Mouse (Mus musculus): Measurements from ENCODE around the gene Aars2. TPM values are rescaled to one million over a fixed set of nuclear protein-coding genes. Genes with fewer than 3 reads are reported as not detected.

The Aars2 gene
- polyA plus RNA-seq, 2 experiments, result 3.3 to 4.6 TPM

DNA sequence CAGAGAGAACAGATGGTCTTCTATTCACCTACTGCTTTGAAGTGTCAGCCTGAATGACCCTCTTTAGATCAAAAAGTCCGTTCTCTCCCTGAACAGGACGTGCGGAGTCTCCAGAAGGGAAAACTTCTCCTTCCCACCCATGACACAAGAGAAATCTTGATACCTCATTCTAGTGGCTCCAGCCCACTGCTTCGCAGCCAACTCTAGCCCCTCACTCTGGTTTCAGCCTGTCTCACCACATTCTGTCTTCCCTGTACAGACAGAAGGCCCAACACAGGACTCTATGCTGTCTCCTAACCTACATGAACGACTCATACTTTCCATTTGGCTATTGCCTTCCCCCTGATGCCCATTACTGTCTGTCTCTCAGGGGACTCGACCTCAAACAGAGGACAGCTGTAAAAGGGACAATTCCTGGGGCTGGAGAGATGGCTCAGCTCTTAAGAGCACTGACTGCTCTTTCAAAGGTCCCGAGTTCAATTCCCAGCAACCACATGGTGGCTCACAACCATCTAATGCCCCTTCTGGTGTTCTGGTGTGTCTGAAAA, 44.7 kb downstream of the Aars2 start:
- 47% methylated on average over 7 of the region's 7 CpGs for WGBS (ENCODE audit: insufficient replicate concordance)
- Histone ChIP-seq H3K4me2 (ENCODE audit: low read depth) (no peak overlapping the region), H3K4me1 (replicated peaks; ENCODE audit: control insufficient read depth in 2 of 2, insufficient read depth in 2 of 2, low read length in 1 of 2) (peaks cover 0 to 7% of the 10 kb centered on the region in 2 experiments; a peak in 2 of 4 replicates), H3K36me3 (replicated peaks; ENCODE audit: control insufficient read depth, insufficient read depth, low read depth) (no peaks in the 10 kb centered on the region), H3K27ac (no peak overlapping the region), H3K9ac (replicated peaks) (no peak overlapping the region), H3K4me3 (ENCODE audit: insufficient read depth in 1 of 2, low read depth in 2 of 2, low read length in 2 of 2) (no peak overlapping the region), H3K27me3 (ENCODE audit: control insufficient read depth, insufficient read depth, low read length) (peaks cover 60% of the 10 kb centered on the region), H3K9me3 (ENCODE audit: control insufficient read depth, low read length) (no peaks in the 10 kb centered on the region)
- no peak for ATAC-seq (ENCODE audit: insufficient read depth)
- DNase-seq (ENCODE audit: low read depth in 3 of 3, low spot score in 3 of 3), result no peak
- TF ChIP-seq EP300 (IDR thresholded peaks at IDR 0.05; ENCODE audit: low read depth), result no peak
- TF ChIP-seq CTCF (IDR thresholded peaks at IDR 0.05; ENCODE audit: low read depth), result no peak

DNA sequence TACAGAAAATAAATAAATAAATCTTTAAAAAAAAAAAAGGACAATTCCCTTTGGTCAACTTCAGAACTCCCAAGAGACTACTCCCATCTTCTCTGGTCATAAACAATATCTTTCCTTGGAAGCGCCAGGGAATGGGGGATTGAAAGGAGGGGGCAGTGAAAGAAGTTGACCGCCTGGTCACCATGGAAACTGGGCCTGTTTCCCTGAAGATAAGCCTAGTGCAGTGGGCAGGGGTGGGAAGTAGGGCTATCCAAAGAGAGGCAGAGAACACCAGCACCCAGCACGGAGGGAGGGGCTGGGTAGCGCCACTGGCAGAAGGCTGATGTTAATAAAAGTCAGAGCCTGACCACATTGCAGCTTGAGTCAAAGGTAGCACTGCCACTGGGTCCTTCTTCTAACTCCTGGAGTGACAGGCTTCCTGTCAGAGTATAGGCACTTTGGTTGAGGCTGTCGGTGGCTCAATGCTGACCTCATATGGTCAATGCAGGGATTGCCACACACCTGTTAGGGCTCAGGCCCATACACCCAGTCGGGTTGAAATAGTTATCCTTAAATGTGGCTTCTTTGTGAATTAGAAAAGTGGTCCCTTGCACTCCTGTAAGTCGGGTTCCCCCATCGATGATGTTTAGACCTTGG, 45.3 kb downstream of the Aars2 start:
- Histone ChIP-seq H3K9ac (replicated peaks) (no peak overlapping the region), H3K4me3 (ENCODE audit: insufficient read depth in 1 of 2, low read depth in 2 of 2, low read length in 2 of 2) (no peak overlapping the region), H3K36me3 (replicated peaks; ENCODE audit: control insufficient read depth, insufficient read depth, low read depth) (no peaks in the 10 kb centered on the region), H3K4me2 (ENCODE audit: low read depth) (no peak overlapping the region), H3K4me1 (replicated peaks; ENCODE audit: control insufficient read depth in 2 of 2, insufficient read depth in 2 of 2, low read length in 1 of 2) (peaks cover 0 to 13% of the 10 kb centered on the region in 2 experiments; a peak in 3 of 4 replicates), H3K9me3 (ENCODE audit: control insufficient read depth, low read length) (no peaks in the 10 kb centered on the region), H3K27me3 (ENCODE audit: control insufficient read depth, insufficient read depth, low read length) (peaks cover 60% of the 10 kb centered on the region), H3K27ac (no peak overlapping the region)
- peak; percentile 90 for TF ChIP-seq CTCF (IDR thresholded peaks at IDR 0.05; ENCODE audit: low read depth)
- TF ChIP-seq EP300 (IDR thresholded peaks at IDR 0.05; ENCODE audit: low read depth), result no peak
- no peak for ATAC-seq (ENCODE audit: insufficient read depth)
- WGBS (ENCODE audit: insufficient replicate concordance), result 3% methylated on average over 8 of the region's 8 CpGs
- DNase-seq (ENCODE audit: low read depth in 3 of 3, low spot score in 3 of 3), result peak in 2 of 3 experiments; percentile 34 to 51

DNA sequence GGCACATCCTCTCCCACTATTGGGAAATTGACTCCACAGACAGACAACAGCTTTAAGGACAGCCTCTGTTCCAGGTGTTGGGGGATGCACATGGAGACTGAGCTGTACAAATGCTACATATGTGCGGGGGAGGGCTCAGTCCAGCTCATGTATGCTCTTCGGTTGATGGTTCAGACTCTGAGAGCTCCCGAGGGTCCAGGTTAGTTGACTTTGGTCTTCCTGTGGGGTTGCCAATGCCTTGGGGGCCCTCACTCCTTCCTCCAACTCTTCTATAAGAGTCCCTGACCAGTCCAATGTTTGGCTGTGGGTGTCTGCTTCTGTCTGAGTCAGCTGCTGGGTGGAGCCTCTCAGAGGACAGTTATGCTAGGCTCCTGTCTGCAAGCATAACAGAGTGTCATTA, 46.4 kb downstream of the Aars2 start:
- peaks cover 51% of the 10 kb centered on the region for H3K27me3 ChIP-seq (ENCODE audit: control insufficient read depth, insufficient read depth, low read length)
- WGBS (ENCODE audit: insufficient replicate concordance), result 66% methylated on average over 3 of the region's 3 CpGs

DNA sequence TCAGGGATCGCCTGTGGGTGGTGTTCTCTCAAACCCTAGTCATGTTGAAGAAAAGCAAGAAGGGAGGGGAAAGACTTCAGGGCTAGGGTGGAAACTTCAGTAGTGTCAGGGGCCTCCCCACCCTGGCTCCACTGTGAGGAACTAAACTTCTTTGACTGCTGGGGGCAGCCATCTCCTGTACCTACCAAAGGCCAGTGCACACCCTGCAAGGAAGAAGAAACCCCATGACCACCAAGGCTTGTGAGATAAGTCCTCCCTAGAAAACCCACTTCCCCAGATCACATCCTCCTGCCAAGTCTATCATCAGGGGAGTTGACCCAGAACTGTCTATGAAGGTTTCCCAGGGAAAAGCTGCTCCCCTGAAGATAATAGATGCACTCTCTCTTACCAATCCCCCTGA, 47.8 kb downstream of the Aars2 start:
- TF ChIP-seq EP300 (IDR thresholded peaks at IDR 0.05; ENCODE audit: low read depth) (no peak), CTCF (IDR thresholded peaks at IDR 0.05; ENCODE audit: low read depth) (no peak)
- Histone ChIP-seq H3K36me3 (replicated peaks; ENCODE audit: control insufficient read depth, insufficient read depth, low read depth) (no peaks in the 10 kb centered on the region), H3K4me2 (ENCODE audit: low read depth) (no peak overlapping the region), H3K9me3 (ENCODE audit: control insufficient read depth, low read length) (no peaks in the 10 kb centered on the region), H3K9ac (replicated peaks) (no peak overlapping the region), H3K4me3 (ENCODE audit: insufficient read depth in 1 of 2, low read depth in 2 of 2, low read length in 2 of 2) (no peak overlapping the region), H3K27ac (no peak overlapping the region), H3K27me3 (ENCODE audit: control insufficient read depth, insufficient read depth, low read length) (peaks cover 37% of the 10 kb centered on the region), H3K4me1 (replicated peaks; ENCODE audit: control insufficient read depth in 2 of 2, insufficient read depth in 2 of 2, low read length in 1 of 2) (peaks cover 0 to 13% of the 10 kb centered on the region in 2 experiments; a peak in 3 of 4 replicates)
- DNase-seq (ENCODE audit: low read depth in 3 of 3, low spot score in 3 of 3) (no peak), ATAC-seq (ENCODE audit: insufficient read depth) (no peak)
- 20% methylated on average over 1 of the region's 1 CpGs for WGBS (ENCODE audit: insufficient replicate concordance)

More for the DNA sequence above, 46.4 kb downstream of the Aars2 start:
- H3K36me3 ChIP-seq (replicated peaks; ENCODE audit: control insufficient read depth, insufficient read depth, low read depth), result no peaks in the 10 kb centered on the region
- no peaks in the 10 kb centered on the region for H3K9me3 ChIP-seq (ENCODE audit: control insufficient read depth, low read length)
- no peak overlapping the region for H3K27ac ChIP-seq
- ATAC-seq (ENCODE audit: insufficient read depth), result no peak
- no peak overlapping the region for H3K4me3 ChIP-seq (ENCODE audit: insufficient read depth in 1 of 2, low read depth in 2 of 2, low read length in 2 of 2)
- H3K9ac ChIP-seq (replicated peaks), result no peak overlapping the region
- DNase-seq (ENCODE audit: low read depth in 3 of 3, low spot score in 3 of 3), result no peak
- no peak overlapping the region for H3K4me2 ChIP-seq (ENCODE audit: low read depth)
- TF ChIP-seq EP300 (IDR thresholded peaks at IDR 0.05; ENCODE audit: low read depth) (no peak), CTCF (IDR thresholded peaks at IDR 0.05; ENCODE audit: low read depth) (no peak)
- peaks cover 0 to 13% of the 10 kb centered on the region in 2 experiments; a peak in 3 of 4 replicates for H3K4me1 ChIP-seq (replicated peaks; ENCODE audit: control insufficient read depth in 2 of 2, insufficient read depth in 2 of 2, low read length in 1 of 2)

DNA sequence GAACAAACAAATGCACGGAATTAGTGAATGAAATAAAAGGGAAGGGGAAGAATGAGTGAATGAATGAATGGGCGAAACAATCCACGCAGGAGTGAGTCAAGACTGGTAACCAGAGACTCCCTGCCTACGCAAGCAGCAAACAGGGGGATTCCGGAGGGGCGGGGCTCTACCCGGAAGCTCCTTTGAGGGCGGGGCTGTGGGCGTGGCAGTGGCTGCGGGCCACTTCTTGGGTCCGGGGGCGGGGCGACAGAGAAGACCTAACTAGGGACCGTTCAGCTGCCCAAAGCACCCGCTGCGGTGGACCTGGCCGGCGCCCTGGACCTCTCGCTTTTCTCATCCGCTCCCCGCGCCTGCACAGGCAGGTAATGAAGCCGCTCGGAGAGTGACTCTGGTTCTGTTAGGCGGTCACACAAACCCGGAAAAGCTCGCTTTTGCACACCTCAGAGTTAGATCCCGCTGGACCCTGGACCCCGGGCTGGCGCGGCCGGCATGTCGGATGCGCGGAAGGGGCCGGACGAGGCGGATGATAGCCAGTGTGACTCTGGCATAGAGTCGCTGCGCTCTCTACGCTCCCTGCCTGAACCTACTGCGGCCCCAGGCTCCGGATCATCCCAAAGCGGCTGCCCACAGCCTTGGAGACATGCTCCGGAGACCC, 48.9 kb downstream of the Aars2 start, which contains the start of gene Nfkbie:
Gene Nfkbie (plus strand): TSS at position 252 of the 655 bp plus-strand sequence.
- Histone ChIP-seq H3K4me1 (replicated peaks; ENCODE audit: control insufficient read depth in 2 of 2, insufficient read depth in 2 of 2, low read length in 1 of 2) (peaks cover 0 to 13% of the 10 kb centered on the region in 2 experiments; a peak in 3 of 4 replicates), H3K27me3 (ENCODE audit: control insufficient read depth, insufficient read depth, low read length) (peaks cover 26% of the 10 kb centered on the region), H3K27ac (no peak within 1 kb of the TSS), H3K9me3 (ENCODE audit: control insufficient read depth, low read length) (no peaks in the 10 kb centered on the region), H3K4me2 (ENCODE audit: low read depth) (peak within 1 kb of the TSS; percentile 87), H3K36me3 (replicated peaks; ENCODE audit: control insufficient read depth, insufficient read depth, low read depth) (no peaks in the 10 kb centered on the region), H3K4me3 (ENCODE audit: insufficient read depth in 1 of 2, low read depth in 2 of 2, low read length in 2 of 2) (peak within 1 kb of the TSS; percentile 62 to 68), H3K9ac (replicated peaks) (peak within 1 kb of the TSS; percentile 54)
- peak; percentile 75 to 84 (median 77) for DNase-seq (ENCODE audit: low read depth in 3 of 3, low spot score in 3 of 3)
- TF ChIP-seq EP300 (IDR thresholded peaks at IDR 0.05; ENCODE audit: low read depth) (no peak), CTCF (IDR thresholded peaks at IDR 0.05; ENCODE audit: low read depth) (no peak)
- WGBS (ENCODE audit: insufficient replicate concordance), result under 1% methylated on average over 38 of the region's 45 CpGs
- ATAC-seq (ENCODE audit: insufficient read depth), result peak; percentile 65
